Mouse (Mus musculus): Measurements from ENCODE around the gene Nek6.

The Nek6 gene

GRCm38 (mm10) chr2:38509004-38509719, 2.3 kb upstream of the Nek6 start:
- DNase-seq (ENCODE audit: low spot score in 2 of 2), result no peak

- peak; percentile 42 to 68 for DNase-seq (ENCODE audit: low spot score in 2 of 2)
Observed at GRCm38 (mm10) chr2:38510120-38510519, 1.3 kb upstream of the Nek6 start.

GRCm38 (mm10) chr2:38512308-38513182, 1.1 kb downstream of the Nek6 start:
- DNase-seq (ENCODE audit: low spot score in 2 of 2), result no peak

- no peak for DNase-seq (ENCODE audit: low spot score in 2 of 2)
Observed at GRCm38 (mm10) chr2:38513183-38513529, 1.7 kb downstream of the Nek6 start.

GRCm38 (mm10) chr2:38514411-38514810, 3.0 kb downstream of the Nek6 start:
- DNase-seq (ENCODE audit: low spot score in 2 of 2), result no peak

- DNase-seq (ENCODE audit: low spot score in 2 of 2), result no peak
Observed at GRCm38 (mm10) chr2:38515446-38515845, 4.0 kb downstream of the Nek6 start.

GRCm38 (mm10) chr2:38516471-38516870, 5.0 kb downstream of the Nek6 start:
- DNase-seq (ENCODE audit: low spot score in 2 of 2), result no peak

GRCm38 (mm10) chr2:38517045-38517444, 5.6 kb downstream of the Nek6 start:
- DNase-seq (ENCODE audit: low spot score in 2 of 2), result no peak

- no peak for DNase-seq (ENCODE audit: low spot score in 2 of 2)
Observed at GRCm38 (mm10) chr2:38518719-38519118, 7.3 kb downstream of the Nek6 start.

GRCm38 (mm10) chr2:38519934-38520333, 8.5 kb downstream of the Nek6 start:
- no peak for DNase-seq (ENCODE audit: low spot score in 2 of 2)

- no peak for DNase-seq (ENCODE audit: low spot score in 2 of 2)
Observed at GRCm38 (mm10) chr2:38521618-38522017, 10.2 kb downstream of the Nek6 start.

- no peak for DNase-seq (ENCODE audit: low spot score in 2 of 2)
Observed at GRCm38 (mm10) chr2:38522354-38522753, 10.9 kb downstream of the Nek6 start.

- DNase-seq (ENCODE audit: low spot score in 2 of 2), result no peak
Observed at GRCm38 (mm10) chr2:38523781-38524445, 12.5 kb downstream of the Nek6 start.

GRCm38 (mm10) chr2:38525034-38525433, 13.6 kb downstream of the Nek6 start:
- no peak for DNase-seq (ENCODE audit: low spot score in 2 of 2)

GRCm38 (mm10) chr2:38529582-38530152, 18.2 kb downstream of the Nek6 start:
- DNase-seq (ENCODE audit: low spot score in 2 of 2), result no peak

- no peak for DNase-seq (ENCODE audit: low spot score in 2 of 2)
Observed at GRCm38 (mm10) chr2:38530955-38531381, 19.5 kb downstream of the Nek6 start.

GRCm38 (mm10) chr2:38533322-38533721, 21.9 kb downstream of the Nek6 start:
- DNase-seq (ENCODE audit: low spot score in 2 of 2), result no peak

GRCm38 (mm10) chr2:38533767-38534166, 22.3 kb downstream of the Nek6 start:
- DNase-seq (ENCODE audit: low spot score in 2 of 2), result no peak

- DNase-seq (ENCODE audit: low spot score in 2 of 2), result no peak
Observed at GRCm38 (mm10) chr2:38534241-38534940, 22.9 kb downstream of the Nek6 start.

- DNase-seq (ENCODE audit: low spot score in 2 of 2), result no peak
Observed at GRCm38 (mm10) chr2:38535051-38535450, 23.6 kb downstream of the Nek6 start.

GRCm38 (mm10) chr2:38535521-38536220, 24.2 kb downstream of the Nek6 start:
- no peak for DNase-seq (ENCODE audit: low spot score in 2 of 2)

All from left cerebral cortex, adult 9 months (tissue).